In genomic region chr6:120473427-120473826, GRCm38 (mm10) we compare ENCODE assay signal across 9 mouse cellular contexts. TPM values are rescaled to one million over a fixed set of nuclear protein-coding genes. Genes with fewer than 3 reads are reported as not detected.
DNase-seq lines count a peak whose midpoint lies in the region; ATAC-seq and TF ChIP-seq lines count a peak whose summit lies in the region.
"Had no signal": no experiment of that assay in that cellular context is flagged by ENCODE, and none has a peak within 500 bp of the region (broad histone marks: within the 10 kb centered on the region; RNA-seq: fewer than 3 reads in every experiment).

No protein-coding gene starts in this region.

- no peak overlapping the region for H3K4me2 ChIP-seq in forebrain, embryonic 11.5 days (ENCODE audit: low read depth, low read length, severe bottlenecking)
- H3K4me2 ChIP-seq in forebrain, embryonic 15.5 days (replicated peaks): no peak overlapping the region
- no peak overlapping the region for H3K4me2 ChIP-seq in kidney, embryonic 16.5 days (replicated peaks; ENCODE audit: low read depth, low read length)
- H3K4me2 ChIP-seq: embryonic facial prominence, embryonic 15.5 days had no signal

- no peak for TF ChIP-seq CTCF in brain, embryonic 14.5 days (IDR thresholded peaks at IDR 0.05; ENCODE audit: borderline replicate concordance, extremely low read depth, insufficient read depth, insufficient read length)
- no peak for TF ChIP-seq CTCF in gastrocnemius, adult 2 months (IDR thresholded peaks at IDR 0.05)

- no peaks in the 10 kb centered on the region for H3K36me3 ChIP-seq in forebrain, embryonic 11.5 days (ENCODE audit: control insufficient read depth, insufficient read depth, low read length)
- H3K36me3 ChIP-seq in forebrain, embryonic 15.5 days: no peaks in the 10 kb centered on the region
- H3K36me3 ChIP-seq in kidney, embryonic 16.5 days (ENCODE audit: insufficient read depth, low read length): no peaks in the 10 kb centered on the region
- H3K36me3 ChIP-seq in macrophage (ENCODE audit: inconsistent target): peaks cover 30% of the 10 kb centered on the region
- H3K36me3 ChIP-seq: embryonic facial prominence, embryonic 15.5 days had no signal

- intact Hi-C loops in gastrocnemius, adult 2 months (cut with DNase I): no loop called here

- TF ChIP-seq POLR2A in brain, embryonic 14.5 days (IDR thresholded peaks at IDR 0.05; ENCODE audit: borderline replicate concordance, extremely low read depth, insufficient read depth, insufficient read length, poor library complexity, severe bottlenecking): no peak

- H3K27ac ChIP-seq in forebrain, embryonic 11.5 days (ENCODE audit: low read depth, low read length): peak overlapping the region; percentile 18; the same call in 1 of the 2 replicates
- H3K27ac ChIP-seq in forebrain, embryonic 15.5 days (replicated peaks): no peak overlapping the region
- H3K27ac ChIP-seq in kidney, embryonic 16.5 days (ENCODE audit: low read length): no peak overlapping the region
- peak overlapping the region; percentile 65 for H3K27ac ChIP-seq in macrophage
- H3K27ac ChIP-seq in gastrocnemius, adult 2 months: no peak overlapping the region
- H3K27ac ChIP-seq: embryonic facial prominence, embryonic 15.5 days had no signal

- 43% methylated on average over 5 of the region's 5 CpGs for WGBS in forebrain, embryonic 11.5 days
- 33% methylated on average over 5 of the region's 5 CpGs for WGBS in forebrain, embryonic 15.5 days
- WGBS in kidney, embryonic 16.5 days: 50% methylated on average over 5 of the region's 5 CpGs
- 9% methylated on average over 5 of the region's 5 CpGs for WGBS in macrophage (ENCODE audit: missing documents)

- H3K9ac ChIP-seq in forebrain, embryonic 11.5 days (ENCODE audit: low read length): no peak overlapping the region; the same call in 1 of the 2 replicates
- H3K9ac ChIP-seq in forebrain, embryonic 15.5 days (replicated peaks): no peak overlapping the region
- H3K9ac ChIP-seq in kidney, embryonic 16.5 days (replicated peaks; ENCODE audit: low read length): no peak overlapping the region
- H3K9ac ChIP-seq: embryonic facial prominence, embryonic 15.5 days had no signal

- H3K79me2 ChIP-seq in macrophage (ENCODE audit: inconsistent target): peaks cover 53% of the 10 kb centered on the region

- peaks cover 17% of the 10 kb centered on the region for H3K4me1 ChIP-seq in forebrain, embryonic 11.5 days (replicated peaks; ENCODE audit: control insufficient read depth, insufficient read depth, low read length)
- H3K4me1 ChIP-seq in forebrain, embryonic 15.5 days: peaks cover 22% of the 10 kb centered on the region
- peaks cover 3% of the 10 kb centered on the region; the same call in 1 of the 2 replicates for H3K4me1 ChIP-seq in kidney, embryonic 16.5 days (ENCODE audit: insufficient read depth, low read length)

- no peaks in the 10 kb centered on the region for H3K9me3 ChIP-seq in forebrain, embryonic 11.5 days (ENCODE audit: control insufficient read depth, low read length)
- no peaks in the 10 kb centered on the region for H3K9me3 ChIP-seq in forebrain, embryonic 15.5 days
- H3K9me3 ChIP-seq in kidney, embryonic 16.5 days (ENCODE audit: low read length): no peaks in the 10 kb centered on the region
- H3K9me3 ChIP-seq: embryonic facial prominence, embryonic 15.5 days had no signal

- no peaks in the 10 kb centered on the region for H3K27me3 ChIP-seq in forebrain, embryonic 11.5 days (ENCODE audit: control insufficient read depth, insufficient read depth, low read length)
- no peaks in the 10 kb centered on the region for H3K27me3 ChIP-seq in forebrain, embryonic 15.5 days
- no peaks in the 10 kb centered on the region for H3K27me3 ChIP-seq in kidney, embryonic 16.5 days (ENCODE audit: insufficient read depth, low read length)
- H3K27me3 ChIP-seq: embryonic facial prominence, embryonic 15.5 days had no signal

- H3K4me3 ChIP-seq in forebrain, embryonic 11.5 days (ENCODE audit: low read depth, low read length): no peak overlapping the region
- H3K4me3 ChIP-seq in forebrain, embryonic 15.5 days: no peak overlapping the region
- no peak overlapping the region for H3K4me3 ChIP-seq in kidney, embryonic 16.5 days (ENCODE audit: low read length)
- H3K4me3 ChIP-seq in macrophage (ENCODE audit: inconsistent target): no peak overlapping the region
- no peak overlapping the region for H3K4me3 ChIP-seq in gastrocnemius, adult 2 months
- H3K4me3 ChIP-seq: embryonic facial prominence, embryonic 15.5 days had no signal

- ATAC-seq in forebrain, embryonic 11.5 days (replicated peaks; ENCODE audit: low FRiP score): peak; percentile 11; the same call in 1 of the 2 replicates
- ATAC-seq in forebrain, embryonic 15.5 days (replicated peaks): no peak
- ATAC-seq in kidney, embryonic 16.5 days (ENCODE audit: low FRiP score, low TSS enrichment): peak; percentile 65; the same call in 1 of the 2 replicates

- no peak for DNase-seq in forebrain, embryonic 11.5 days (ENCODE audit: low spot score)
- peak; percentile 57 for DNase-seq in brain, embryonic 14.5 days (ENCODE audit: low read depth)
- DNase-seq in gastrocnemius, adult 2 months: no peak
- no peak for DNase-seq in right cerebral cortex, postnatal 36 days (ENCODE audit: low spot score in 2 of 2)
- no peak for DNase-seq in right cerebral cortex, adult 2 months (ENCODE audit: low spot score in 2 of 2)

RNA-seq across cellular contexts. Expression of gene Il17ra, which starts 10.4 kb away (rescaled TPM):
- polyA plus RNA-seq in forebrain, embryonic 11.5 days (2014; fragmentation: Nextera tagmentation; extraction: Ambion mirVana): 2.6 and 3.6 TPM in 2 replicates
- polyA plus RNA-seq in forebrain, embryonic 15.5 days (2015; fragmentation: Nextera tagmentation; extraction: Ambion mirVana): 4.1 and 5.4 TPM in 2 replicates
- 4.6 and 5.2 TPM in 2 replicates for polyA plus RNA-seq in brain, embryonic 14.5 days (2012; rRNA removed)
- 4.6 and 5.1 TPM in 2 replicates for polyA plus RNA-seq in kidney, embryonic 16.5 days (2015; fragmentation: Nextera tagmentation; extraction: Ambion mirVana)
- total RNA-seq in macrophage (2018; cell fraction: chromatin; rRNA removed): 100 to 1,000 TPM in 9 of 26 experiments, 10 to 100 TPM in 17; 16.1 to 338 (median 55.1) TPM
- total RNA-seq in macrophage (2018; cell fraction: cytosol; rRNA removed): 100 to 1,000 TPM in 2 of 26 experiments, 10 to 100 TPM in 22, 1 to 10 TPM in 2; 6.7 to 150 (median 15.3) TPM
- 100 to 1,000 TPM in 9 of 26 experiments, 10 to 100 TPM in 17; 22.5 to 279 (median 75.0) TPM for total RNA-seq in macrophage (2018; cell fraction: nucleus; rRNA removed)
- polyA plus RNA-seq in macrophage (2018): 11.0 to 16.8 TPM (median 11.8 TPM) in 3 replicates
- total RNA-seq in gastrocnemius, adult 2 months (2021): 1 to 10 TPM in 1 of 2 experiments, under 1 TPM in 1; 0.99 to 2.0 TPM

RNA-seq across cellular contexts. Expression of gene Tmem121b, which starts 20.2 kb away (rescaled TPM):
- polyA plus RNA-seq in forebrain, embryonic 11.5 days (2014; fragmentation: Nextera tagmentation; extraction: Ambion mirVana): 1.1 and 1.4 TPM in 2 replicates
- 3.5 and 3.6 TPM in 2 replicates for polyA plus RNA-seq in forebrain, embryonic 15.5 days (2015; fragmentation: Nextera tagmentation; extraction: Ambion mirVana)
- 13.5 and 15.6 TPM in 2 replicates for polyA plus RNA-seq in brain, embryonic 14.5 days (2012; rRNA removed)
- 0.04 TPM in 2 replicates for polyA plus RNA-seq in kidney, embryonic 16.5 days (2015; fragmentation: Nextera tagmentation; extraction: Ambion mirVana)
- under 1 TPM in 2 of 26 experiments, not detected in 24; 0.16 to 0.17 TPM for total RNA-seq in macrophage (2018; cell fraction: chromatin; rRNA removed)
- total RNA-seq in macrophage (2018; cell fraction: cytosol; rRNA removed): under 1 TPM in 8 of 26 experiments, not detected in 18; 0.03 to 0.05 (median 0.05) TPM
- total RNA-seq in macrophage (2018; cell fraction: nucleus; rRNA removed): under 1 TPM in 7 of 26 experiments, not detected in 19; 0.06 to 0.34 (median 0.16) TPM
- polyA plus RNA-seq in macrophage (2018): not detected in 3 replicates
- total RNA-seq in gastrocnemius, adult 2 months (2021): not detected

RNA-seq across cellular contexts. Expression of gene Hdhd5, which starts 57.7 kb away (rescaled TPM):
- 15.2 and 18.2 TPM in 2 replicates for polyA plus RNA-seq in forebrain, embryonic 11.5 days (2014; fragmentation: Nextera tagmentation; extraction: Ambion mirVana)
- polyA plus RNA-seq in forebrain, embryonic 15.5 days (2015; fragmentation: Nextera tagmentation; extraction: Ambion mirVana): 16.8 and 18.2 TPM in 2 replicates
- polyA plus RNA-seq in brain, embryonic 14.5 days (2012; rRNA removed): 22.1 and 26.4 TPM in 2 replicates
- 22.1 and 23.6 TPM in 2 replicates for polyA plus RNA-seq in kidney, embryonic 16.5 days (2015; fragmentation: Nextera tagmentation; extraction: Ambion mirVana)
- total RNA-seq in macrophage (2018; cell fraction: chromatin; rRNA removed): 10 to 100 TPM; 14.5 to 56.9 (median 34.4) TPM
- 1 to 10 TPM; 1.8 to 7.5 (median 4.6) TPM for total RNA-seq in macrophage (2018; cell fraction: cytosol; rRNA removed)
- total RNA-seq in macrophage (2018; cell fraction: nucleus; rRNA removed): 10 to 100 TPM in 20 of 26 experiments, 1 to 10 TPM in 6; 6.4 to 42.7 (median 19.5) TPM
- 4.1 to 8.2 TPM (median 7.3 TPM) in 3 replicates for polyA plus RNA-seq in macrophage (2018)
- total RNA-seq in gastrocnemius, adult 2 months (2021): 10 to 100 TPM; 19.4 to 28.5 TPM

Comparison
In these comparisons a context has a peak if more than half of its experiments do, and no peak if none do; other contexts are left out.
1. H3K27ac ChIP-seq: peak in forebrain, embryonic 11.5 days (single experiment) and macrophage (single experiment); none in forebrain, embryonic 15.5 days (single experiment), kidney, embryonic 16.5 days (single experiment) and gastrocnemius, adult 2 months (single experiment).